Mouse (Mus musculus): Measurements from ENCODE around the gene Rgl1. TPM values are rescaled to one million over a fixed set of nuclear protein-coding genes. Genes with fewer than 3 reads are reported as not detected.

Gene Rgl1
- polyA plus RNA-seq (2015; fragmentation: Nextera tagmentation; extraction: Ambion mirVana), result 26.3 and 36.2 TPM in 2 replicates

GRCm38 (mm10) chr1:152766032-152766772 lies at the start of gene Rgl1, which contains the start of gene Arpc5:
TSS of gene Rgl1 (minus strand) at chr1:152766351.
TSS of gene Arpc5 (plus strand) at chr1:152766542.

GRCm38 (mm10) chr1:152799897-152800296 lies 33.7 kb upstream of the Rgl1 start, which contains the start of gene Ncf2:
TSS of gene Ncf2 (plus strand) at chr1:152800194.

GRCm38 (mm10) chr1:152750312-152750965 lies 15.7 kb downstream of the Rgl1 start, which contains the start of gene Apobec4:
TSS of gene Apobec4 (plus strand) at chr1:152750551.

Other genes with a start within 250 kb of the Rgl1 start
- gene Apobec4, start 15.8 kb downstream of the Rgl1 start, polyA plus RNA-seq (2015; fragmentation: Nextera tagmentation; extraction: Ambion mirVana), result not detected in 2 replicates
- gene Arpc5, start 191 bp upstream of the Rgl1 start, polyA plus RNA-seq (2015; fragmentation: Nextera tagmentation; extraction: Ambion mirVana), result 274 and 301 TPM in 2 replicates
- gene Ncf2, start 33.8 kb upstream of the Rgl1 start, polyA plus RNA-seq (2015; fragmentation: Nextera tagmentation; extraction: Ambion mirVana), result 6.8 and 7.5 TPM in 2 replicates
- gene Smg7, start 136.3 kb upstream of the Rgl1 start, polyA plus RNA-seq (2015; fragmentation: Nextera tagmentation; extraction: Ambion mirVana), result 10.2 and 15.8 TPM in 2 replicates
- gene Nmnat2, start 188.6 kb upstream of the Rgl1 start, polyA plus RNA-seq (2015; fragmentation: Nextera tagmentation; extraction: Ambion mirVana), result 2.2 and 10.0 TPM in 2 replicates

Data from adrenal gland, postnatal 0 days (tissue).